Mouse (Mus musculus) kidney, embryonic 16.5 days (tissue): ENCODE results near the gene Ino80d. TPM values are rescaled to one million over a fixed set of nuclear protein-coding genes. Genes with fewer than 3 reads are reported as not detected.

Experiments used
- ATAC-seq: fragments of 200-750 bp; cut with Nextera tagmentation; 2 replicates; pipeline ENCODE4 v1.8.0; 2017; ENCODE audit warnings: moderate TSS enrichment; ENCODE audit not compliant: low FRiP score, low TSS enrichment
- H3K27ac ChIP-seq: fragments of 300-500 bp; sonication (generic); 2 replicates; pipeline ENCODE4 v1.5.1; 2014; ENCODE audit warnings: low read length
- H3K27me3 ChIP-seq: fragments of 300-500 bp; sonication (generic); 2 replicates; pipeline ENCODE4 v1.6.1; 2014; ENCODE audit warnings: low read length, control low read depth, mixed read lengths; ENCODE audit not compliant: insufficient read depth
- H3K36me3 ChIP-seq: fragments of 300-500 bp; sonication (generic); 2 replicates; pipeline ENCODE4 v1.6.1; 2014; ENCODE audit warnings: low read length, control low read depth, mixed read lengths; ENCODE audit not compliant: insufficient read depth
- H3K4me1 ChIP-seq: fragments of 300-500 bp; sonication (generic); 2 replicates; pipeline ENCODE4 v1.6.1; 2014; ENCODE audit warnings: low read length, control low read depth, mixed read lengths; ENCODE audit not compliant: insufficient read depth
- H3K4me2 ChIP-seq: fragments of 300-500 bp; sonication (generic); replicated peaks from 2 replicates; pipeline ENCODE4 v1.6.1; 2014; ENCODE audit warnings: low read depth, low read length
- H3K4me3 ChIP-seq: fragments of 300-500 bp; sonication (generic); 2 replicates; pipeline ENCODE4 v1.5.1; 2014; ENCODE audit warnings: mild to moderate bottlenecking, low read length
- H3K9ac ChIP-seq: fragments of 300-500 bp; sonication (generic); replicated peaks from 2 replicates; pipeline ENCODE4 v1.6.1; 2014; ENCODE audit warnings: low read length
- H3K9me3 ChIP-seq: fragments of 300-500 bp; sonication (generic); 2 replicates; pipeline ENCODE4 v1.6.1; 2016; ENCODE audit warnings: low read length, control low read depth
- WGBS: fragments of 180-500 bp; shearing (Covaris S2); extraction: QIAGEN DNeasy Blood & Tissue Kit; methylation state at CpG from one replicate; pipeline ENCODE4 v1.1.7; 2014; 5-methylcytosine and 5-hydroxymethylcytosine counted together
- polyA plus RNA-seq: library from polyadenylated mRNA; unstranded; fragments of >200 nt; fragmentation: Nextera tagmentation; extraction: Ambion mirVana; gene quantifications from 2 replicates; pipeline ENCODE4 v1.2.1, GENCODE M21; 2015

The Ino80d gene
- polyA plus RNA-seq, 1 experiment from 2014 or later, result 9.5 TPM

DNA sequence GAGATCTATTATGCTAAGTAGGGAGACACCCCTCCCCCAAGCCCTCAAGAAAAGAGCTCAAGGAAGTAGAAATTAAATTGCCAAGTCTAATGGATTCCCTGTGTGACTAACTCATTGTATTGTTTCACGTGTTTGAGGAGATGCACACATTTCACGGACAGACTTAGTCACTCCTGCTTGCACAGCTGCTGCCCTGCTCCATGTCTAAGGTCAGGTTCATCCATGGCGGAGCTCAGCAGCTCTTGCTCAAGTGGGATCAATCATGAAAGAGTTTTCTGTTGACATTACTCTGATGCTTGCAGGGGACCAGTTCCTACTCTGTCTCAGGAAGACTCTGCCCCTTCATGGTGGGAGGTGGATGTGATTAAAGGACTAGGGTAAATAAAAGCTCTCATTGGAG is 137.7 kb downstream of the Ino80d start:
- ATAC-seq, result no peak
- Histone ChIP-seq H3K9me3 (no peaks in the 10 kb centered on the region), H3K4me2 (no peak overlapping the region), H3K27me3 (no peaks in the 10 kb centered on the region), H3K9ac (no peak overlapping the region), H3K36me3 (no peaks in the 10 kb centered on the region), H3K4me3 (no peak overlapping the region), H3K27ac (no peak overlapping the region), H3K4me1 (no peaks in the 10 kb centered on the region)
- WGBS, result 66% methylated on average over 3 of the region's 3 CpGs

DNA sequence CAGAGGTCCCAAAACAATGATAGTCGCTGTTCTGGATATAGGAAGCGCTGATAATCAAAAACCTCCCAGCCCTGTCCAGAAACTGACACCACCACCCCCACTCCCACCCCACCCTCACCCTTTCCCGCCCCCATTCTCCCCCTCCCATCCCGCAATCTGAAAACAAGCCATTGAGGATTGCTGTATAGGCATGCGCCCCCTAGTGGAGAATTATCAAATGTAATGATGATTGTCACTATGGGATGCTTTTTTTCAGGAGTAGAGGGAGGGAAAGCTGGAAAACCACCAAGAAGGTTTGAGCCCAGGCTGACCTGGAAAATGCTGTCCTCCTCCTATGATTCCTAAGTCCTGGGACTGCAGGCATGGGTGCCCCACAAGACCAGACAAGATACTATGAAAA is 147.6 kb downstream of the Ino80d start:
- no peak overlapping the region for H3K4me3 ChIP-seq
- ATAC-seq, result no peak
- H3K4me2 ChIP-seq, result peak overlapping the region; percentile 31; the same call in 1 of the 2 replicates

DNA sequence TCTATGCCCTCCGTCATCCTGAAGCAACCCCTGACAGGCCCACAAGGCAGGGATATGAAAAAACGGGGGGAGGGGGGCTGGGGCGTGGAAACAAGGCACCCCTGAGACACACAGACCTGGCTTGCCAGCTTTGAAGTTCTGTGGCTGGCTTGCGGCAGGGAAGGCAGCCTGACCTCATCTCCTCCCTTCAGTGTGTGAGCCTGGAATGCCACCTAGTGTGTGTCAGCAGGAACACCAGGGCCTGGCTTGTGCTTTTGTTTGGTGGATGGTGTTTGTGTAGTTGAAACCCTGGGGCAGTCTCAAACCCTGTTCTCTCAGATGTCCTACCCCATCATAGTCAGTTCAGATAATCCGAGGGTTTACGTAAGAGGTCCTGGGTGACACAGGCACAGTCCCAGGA is 150.2 kb downstream of the Ino80d start:
- 20% methylated on average over 6 of the region's 6 CpGs for WGBS
- Histone ChIP-seq H3K9me3 (no peaks in the 10 kb centered on the region), H3K4me2 (no peak overlapping the region), H3K36me3 (no peaks in the 10 kb centered on the region), H3K4me1 (no peaks in the 10 kb centered on the region), H3K27me3 (no peaks in the 10 kb centered on the region), H3K4me3 (no peak overlapping the region), H3K9ac (no peak overlapping the region), H3K27ac (no peak overlapping the region)
- peak; percentile 79 for ATAC-seq

More for the DNA sequence above, 147.6 kb downstream of the Ino80d start:
- Histone ChIP-seq H3K9ac (no peak overlapping the region), H3K9me3 (no peaks in the 10 kb centered on the region), H3K27me3 (no peaks in the 10 kb centered on the region), H3K27ac (no peak overlapping the region), H3K36me3 (no peaks in the 10 kb centered on the region), H3K4me1 (no peaks in the 10 kb centered on the region)
- 25% methylated on average over 5 of the region's 5 CpGs for WGBS

DNA sequence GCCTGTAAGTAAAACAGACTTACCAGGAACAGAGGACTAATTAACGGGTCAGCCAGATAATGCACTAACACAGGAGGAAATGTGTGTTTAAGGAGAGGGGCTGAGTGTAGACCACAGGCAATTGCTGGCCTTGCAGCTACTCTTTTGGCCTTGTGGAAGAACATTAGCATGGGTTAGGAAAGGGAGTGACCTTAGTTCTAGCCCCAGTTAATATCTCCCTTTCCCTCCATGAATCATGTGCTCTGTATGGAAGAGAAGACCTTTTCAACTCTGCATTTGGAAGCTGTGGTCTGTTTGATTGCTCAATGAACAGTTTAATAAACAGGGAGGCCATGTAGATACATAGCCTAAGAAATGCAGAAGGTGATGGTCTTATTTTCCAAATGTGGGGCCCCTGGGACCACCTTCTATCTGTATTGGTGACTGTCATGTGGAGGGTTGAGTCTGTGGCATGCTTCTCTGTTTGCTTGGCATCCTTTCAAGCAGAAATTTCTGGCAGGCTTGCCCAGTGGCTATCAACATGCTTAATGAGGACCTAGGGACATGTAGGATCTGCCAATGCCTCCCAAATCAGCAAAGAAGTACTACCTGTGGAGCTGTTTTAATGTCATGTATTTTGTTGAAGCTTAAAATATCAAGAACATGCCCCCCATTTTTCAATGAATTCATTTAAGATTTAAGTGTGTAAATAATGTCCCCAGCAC is 157.4 kb downstream of the Ino80d start:
- ATAC-seq, result no peak
- Histone ChIP-seq H3K4me3 (no peak overlapping the region), H3K27me3 (no peaks in the 10 kb centered on the region), H3K36me3 (no peaks in the 10 kb centered on the region), H3K9me3 (no peaks in the 10 kb centered on the region), H3K4me2 (no peak overlapping the region), H3K9ac (no peak overlapping the region), H3K4me1 (no peaks in the 10 kb centered on the region), H3K27ac (no peak overlapping the region)
- 58% methylated on average over 1 of the region's 1 CpGs for WGBS

DNA sequence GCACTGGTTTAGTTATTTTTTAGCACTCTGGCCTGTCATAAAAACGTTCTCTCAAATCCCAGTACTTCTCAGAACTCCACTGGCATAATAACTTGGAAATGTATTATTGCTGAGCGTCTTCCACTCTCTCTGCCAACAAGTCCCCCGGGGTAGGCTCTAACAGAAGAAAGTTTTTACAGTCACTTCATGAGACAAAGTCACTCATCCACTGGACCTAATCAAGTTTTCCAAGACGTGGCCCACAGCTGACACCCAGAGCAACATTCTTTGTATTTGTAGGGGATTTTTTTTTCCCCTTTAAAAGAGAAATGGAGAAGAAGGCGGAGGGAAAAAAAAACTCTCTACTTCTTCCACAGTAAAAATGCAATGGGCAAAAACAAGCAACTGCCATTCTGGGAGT is 157.9 kb downstream of the Ino80d start:
- H3K36me3 ChIP-seq, result no peaks in the 10 kb centered on the region
- no peaks in the 10 kb centered on the region for H3K27me3 ChIP-seq
- peaks cover 3% of the 10 kb centered on the region; the same call in 1 of the 2 replicates for H3K4me1 ChIP-seq
- no peak overlapping the region for H3K27ac ChIP-seq
- H3K9ac ChIP-seq, result no peak overlapping the region
- 74% methylated on average over 5 of the region's 5 CpGs for WGBS
- no peak overlapping the region for H3K4me3 ChIP-seq
- H3K4me2 ChIP-seq, result no peak overlapping the region
- no peaks in the 10 kb centered on the region for H3K9me3 ChIP-seq
- no peak for ATAC-seq

DNA sequence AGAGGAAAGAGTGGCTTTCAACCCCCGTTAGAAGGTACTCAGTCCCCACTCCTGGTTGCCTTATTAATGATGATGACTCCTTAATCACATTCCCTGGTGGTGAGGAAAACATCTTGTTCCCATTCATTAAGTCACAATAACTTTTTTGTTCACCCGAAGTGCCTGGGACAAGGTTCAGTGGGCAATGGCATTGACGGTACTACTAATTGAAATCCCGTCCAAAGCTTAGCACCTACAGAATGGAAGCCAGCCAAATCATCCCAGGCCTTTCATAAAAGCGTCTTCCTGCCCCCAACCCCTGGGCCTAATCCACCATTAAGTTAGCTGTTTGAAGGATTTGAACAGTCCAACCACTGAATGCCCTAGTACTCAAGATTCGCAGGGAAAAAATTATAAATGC is 159.1 kb downstream of the Ino80d start:
- ATAC-seq, result no peak
- Histone ChIP-seq H3K4me3 (no peak overlapping the region), H3K27ac (no peak overlapping the region), H3K9ac (no peak overlapping the region), H3K36me3 (no peaks in the 10 kb centered on the region), H3K9me3 (no peaks in the 10 kb centered on the region), H3K4me2 (no peak overlapping the region), H3K4me1 (peaks cover 15% of the 10 kb centered on the region), H3K27me3 (no peaks in the 10 kb centered on the region)
- 52% methylated on average over 6 of the region's 6 CpGs for WGBS

DNA sequence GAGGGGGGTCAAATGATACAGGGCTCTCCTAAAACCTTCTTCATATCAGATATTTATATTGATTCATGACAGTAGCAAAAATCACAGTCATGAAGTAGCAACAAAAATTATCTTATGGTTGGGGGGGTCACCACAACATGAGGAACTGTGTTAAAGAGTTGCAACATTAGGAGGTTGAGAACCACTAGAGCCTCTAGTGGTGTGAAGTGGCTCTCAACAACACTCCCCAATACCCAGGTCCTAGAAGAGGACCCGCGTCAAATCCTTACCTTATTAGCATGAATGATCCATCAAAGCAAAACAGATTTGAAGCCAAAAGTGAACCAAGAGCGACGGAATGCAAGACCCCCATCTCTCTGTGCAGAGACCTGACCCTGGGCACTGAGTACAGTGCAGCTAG is 161.4 kb downstream of the Ino80d start:
- Histone ChIP-seq H3K4me3 (no peak overlapping the region), H3K27ac (no peak overlapping the region), H3K4me1 (peaks cover 19% of the 10 kb centered on the region), H3K9ac (no peak overlapping the region), H3K27me3 (no peaks in the 10 kb centered on the region), H3K9me3 (no peaks in the 10 kb centered on the region), H3K4me2 (no peak overlapping the region), H3K36me3 (no peaks in the 10 kb centered on the region)
- WGBS, result 96% methylated on average over 4 of the region's 4 CpGs
- ATAC-seq, result no peak

DNA sequence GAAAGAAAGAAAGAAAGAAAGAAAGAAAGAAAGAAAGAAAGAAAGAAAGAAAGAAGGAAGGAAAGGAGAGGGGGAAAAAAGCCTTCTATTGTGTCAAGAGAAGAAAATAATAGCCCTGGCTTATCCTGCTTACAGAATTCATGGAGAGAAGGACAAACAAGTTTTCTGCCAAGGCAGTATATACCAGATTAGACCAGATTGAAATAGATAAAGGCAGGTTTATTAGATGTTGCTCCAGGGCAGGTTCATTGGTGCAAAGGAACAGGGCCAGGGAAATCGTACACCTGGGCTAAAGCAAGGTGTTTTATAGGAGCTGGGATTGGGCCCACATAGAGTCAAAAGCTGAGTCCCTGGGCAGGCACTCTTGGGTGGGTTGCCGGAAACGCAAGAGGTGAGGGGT is 162.1 kb downstream of the Ino80d start:
- peaks cover 19% of the 10 kb centered on the region for H3K4me1 ChIP-seq
- WGBS, result 80% methylated on average over 3 of the region's 3 CpGs
- no peak for ATAC-seq

DNA sequence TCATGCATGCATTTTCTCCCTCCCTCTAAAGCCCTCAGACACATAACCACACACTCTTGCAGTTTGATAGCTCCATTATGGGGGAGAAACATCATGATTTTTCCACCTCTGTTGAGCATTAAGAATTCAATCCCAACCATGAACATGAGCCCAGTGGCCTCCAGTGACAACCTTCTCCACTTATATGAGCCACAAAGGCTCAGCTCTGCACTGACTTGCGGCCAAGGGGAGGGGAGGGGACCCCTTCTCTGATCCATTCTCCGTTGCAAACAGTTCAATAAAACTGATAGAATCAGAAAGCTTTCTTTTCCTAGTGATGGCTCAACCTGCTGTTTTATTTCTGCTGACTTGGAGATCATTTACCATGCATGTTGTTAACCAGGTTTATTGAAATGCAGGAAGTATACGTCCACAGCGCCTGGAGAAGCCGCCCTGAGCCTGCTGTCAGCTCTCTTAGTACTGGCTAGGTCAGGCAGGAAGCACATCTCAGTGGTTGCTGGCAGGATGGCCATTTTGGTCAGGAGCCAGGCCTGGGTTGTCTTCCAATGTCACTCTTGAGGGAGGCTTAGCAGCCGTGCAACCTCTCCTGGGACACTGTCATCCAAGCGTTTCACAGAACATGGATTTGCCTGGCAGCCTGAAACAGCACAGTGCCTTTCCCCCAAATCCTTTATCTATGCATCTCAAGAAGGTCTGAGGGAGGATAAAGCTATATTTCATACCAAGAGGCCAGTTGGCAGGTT is 163.2 kb downstream of the Ino80d start:
- H3K9me3 ChIP-seq, result no peaks in the 10 kb centered on the region
- ATAC-seq, result no peak
- H3K27me3 ChIP-seq, result no peaks in the 10 kb centered on the region
- H3K4me1 ChIP-seq, result peaks cover 19% of the 10 kb centered on the region
- H3K9ac ChIP-seq, result no peak overlapping the region
- peak overlapping the region; percentile 12; the same call in 1 of the 2 replicates for H3K27ac ChIP-seq
- no peak overlapping the region for H3K4me3 ChIP-seq
- WGBS, result 47% methylated on average over 7 of the region's 7 CpGs
- H3K4me2 ChIP-seq, result no peak overlapping the region
- H3K36me3 ChIP-seq, result no peaks in the 10 kb centered on the region

More for the DNA sequence above, 162.1 kb downstream of the Ino80d start:
- H3K4me3 ChIP-seq, result no peak overlapping the region
- no peak overlapping the region for H3K9ac ChIP-seq
- H3K4me2 ChIP-seq, result no peak overlapping the region
- H3K27ac ChIP-seq, result no peak overlapping the region
- H3K36me3 ChIP-seq, result no peaks in the 10 kb centered on the region
- H3K27me3 ChIP-seq, result no peaks in the 10 kb centered on the region
- no peaks in the 10 kb centered on the region for H3K9me3 ChIP-seq

DNA sequence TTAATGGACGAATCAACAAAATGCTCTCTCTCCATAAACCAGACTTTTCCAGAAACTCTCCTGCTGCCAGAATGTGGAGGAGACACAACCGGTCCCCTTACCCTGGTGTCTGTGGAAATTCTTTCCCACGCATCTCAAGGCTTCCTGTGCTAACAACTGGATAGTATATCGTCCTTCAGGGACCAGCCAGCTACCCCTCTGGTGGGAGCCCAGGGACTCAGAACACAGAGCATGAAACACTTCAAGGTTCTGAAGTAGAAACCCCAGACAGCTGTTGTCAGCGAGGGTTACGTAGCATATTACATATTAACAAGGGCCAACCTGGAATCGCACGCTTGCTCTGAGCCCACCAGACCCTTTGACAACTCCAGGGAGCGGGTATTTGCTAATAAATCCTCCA is 163.9 kb downstream of the Ino80d start:
- ATAC-seq, result no peak
- whole genome bisulfite sequencing, result 61% methylated on average over 9 of the region's 9 CpGs

More for the DNA sequence above, 163.9 kb downstream of the Ino80d start:
- peaks cover 19% of the 10 kb centered on the region for H3K4me1 ChIP-seq
- H3K4me3 ChIP-seq, result no peak overlapping the region
- H3K9ac ChIP-seq, result no peak overlapping the region
- peak overlapping the region; percentile 12; the same call in 1 of the 2 replicates for H3K27ac ChIP-seq
- no peaks in the 10 kb centered on the region for H3K27me3 ChIP-seq
- no peaks in the 10 kb centered on the region for H3K9me3 ChIP-seq
- H3K36me3 ChIP-seq, result no peaks in the 10 kb centered on the region
- H3K4me2 ChIP-seq, result no peak overlapping the region
